Mouse (Mus musculus): ENCODE measurements at regions not wholly inside any gene's neighbourhood (a gene's known extent, or its start where the extent isn't known, plus 50 kb on each side); places are given as distances from the start of the nearest gene placed in this dataset.
A peak's percentile ranks its signal among the peaks of the same experiment; 100 is the strongest.

DNA sequence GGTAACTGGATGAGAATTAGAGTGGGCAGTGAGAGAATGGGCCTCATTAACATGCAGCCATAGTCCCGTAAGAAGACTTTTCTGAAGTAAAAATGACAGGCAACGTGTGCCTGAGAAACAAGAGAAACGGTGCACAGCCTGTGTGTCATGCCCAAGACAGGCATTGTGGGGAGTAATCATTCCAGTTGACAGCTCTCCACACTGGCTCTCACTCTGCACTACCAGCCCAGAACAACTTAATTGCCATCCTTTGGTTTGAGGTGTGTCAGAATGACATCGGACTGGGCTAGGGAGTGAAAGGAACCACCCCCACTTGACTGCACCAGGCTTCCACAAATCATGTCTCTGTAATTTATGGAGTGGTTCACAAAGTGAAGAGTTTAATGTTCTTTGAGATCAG is 1104.9 kb downstream of the Pcdh7 start:
- no peak for DNase-seq (ENCODE audit: low read depth)

DNA sequence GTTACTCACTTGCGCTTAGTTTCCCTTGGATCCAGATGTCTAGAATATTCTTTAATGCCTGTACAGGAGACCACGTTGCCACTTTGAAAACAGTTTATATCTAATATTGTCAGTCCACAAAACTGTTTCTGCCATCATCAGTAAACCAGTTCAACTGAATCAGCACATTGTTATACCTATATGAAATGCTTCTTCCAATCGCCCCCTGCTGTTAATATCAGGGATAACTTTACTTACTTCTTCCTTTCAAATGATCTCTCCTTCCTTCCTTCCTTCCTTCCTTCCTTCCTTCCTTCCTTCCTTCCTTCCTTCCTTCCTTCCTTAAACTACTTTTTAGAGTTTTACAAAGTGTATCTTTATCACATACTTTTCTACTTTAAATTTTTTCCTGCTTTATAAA is 1108.2 kb downstream of the Pcdh7 start:
- DNase-seq (ENCODE audit: low read depth), result peak; percentile 55

DNA sequence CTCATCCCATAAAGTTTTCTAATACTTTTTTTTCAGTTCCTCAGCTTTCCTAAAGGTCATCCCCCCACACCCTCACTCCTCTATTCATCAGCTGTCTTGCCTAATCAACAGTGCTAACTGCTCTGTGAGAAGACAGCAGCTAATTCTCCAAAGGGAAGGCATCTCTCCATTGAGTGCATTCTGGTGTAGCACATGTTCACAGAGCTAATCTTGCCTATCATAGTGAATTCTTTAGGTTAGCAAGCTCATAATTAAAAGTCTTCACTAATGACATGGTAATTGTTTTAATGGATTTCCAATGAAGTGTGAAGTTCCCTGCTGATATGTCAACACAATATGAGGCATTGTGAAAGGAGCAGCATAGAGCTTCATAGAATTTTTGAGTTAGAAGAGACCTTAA is 1129.2 kb downstream of the Pcdh7 start:
- no peak for DNase-seq (ENCODE audit: low read depth)

DNA sequence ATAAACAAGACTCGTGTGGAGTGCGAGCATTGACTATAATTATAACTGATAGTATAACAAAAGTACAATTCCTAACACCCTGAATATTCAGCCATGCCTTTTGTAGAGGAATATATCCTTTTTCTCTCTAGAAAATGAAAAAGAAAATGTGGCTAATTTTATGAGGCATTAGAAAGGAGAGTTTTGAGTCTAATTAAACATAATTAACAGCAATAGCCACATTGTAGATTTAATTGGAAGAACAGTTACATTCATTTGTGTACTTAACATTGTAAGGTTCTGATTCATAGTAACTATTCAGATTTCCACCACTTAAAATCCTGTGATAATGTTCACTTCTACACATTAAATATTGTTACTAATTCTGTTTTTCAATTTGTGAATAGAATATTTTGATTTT is 1140.2 kb downstream of the Pcdh7 start:
- DNase-seq (ENCODE audit: low read depth), result no peak

DNA sequence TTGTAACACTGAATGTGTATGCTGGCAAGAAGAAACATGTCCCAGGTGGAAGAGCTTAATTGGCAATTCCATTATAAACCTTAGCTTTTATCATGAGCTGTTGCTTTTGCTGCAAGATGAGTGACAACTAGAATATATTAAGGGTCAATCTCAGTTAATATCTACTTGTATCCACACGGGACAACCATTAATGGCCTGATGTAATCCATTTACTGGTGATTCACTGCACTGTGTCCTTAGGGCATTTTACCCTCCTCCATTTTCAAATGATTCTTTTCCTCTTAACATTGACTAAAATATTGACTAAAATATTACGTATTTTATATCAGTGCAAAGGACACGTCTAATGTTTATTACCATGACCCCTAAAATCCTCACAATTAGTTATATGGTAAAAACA is 1175.7 kb downstream of the Pcdh7 start:
- no peak for DNase-seq (ENCODE audit: low read depth)

DNA sequence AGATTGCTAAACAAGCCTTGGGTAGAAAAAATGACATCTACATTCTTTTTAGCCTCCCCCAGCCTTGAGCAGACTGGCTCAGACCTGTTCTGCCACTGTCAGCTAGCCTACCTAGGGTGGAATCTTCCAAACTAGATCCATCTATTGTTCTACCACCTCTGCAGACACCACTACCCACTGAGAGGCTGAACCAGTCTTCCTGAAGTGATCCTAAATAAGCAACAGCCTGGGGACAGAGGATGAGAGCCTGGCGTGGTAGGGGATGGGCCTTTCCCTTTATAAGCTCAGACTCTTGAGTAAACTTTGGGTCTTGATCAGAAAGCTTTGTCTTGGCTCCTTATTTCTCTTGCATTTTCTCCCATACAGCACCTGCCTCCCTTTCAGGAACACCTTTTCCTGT is 1223.7 kb downstream of the Pcdh7 start:
- no peak for DNase-seq (ENCODE audit: low read depth)

DNA sequence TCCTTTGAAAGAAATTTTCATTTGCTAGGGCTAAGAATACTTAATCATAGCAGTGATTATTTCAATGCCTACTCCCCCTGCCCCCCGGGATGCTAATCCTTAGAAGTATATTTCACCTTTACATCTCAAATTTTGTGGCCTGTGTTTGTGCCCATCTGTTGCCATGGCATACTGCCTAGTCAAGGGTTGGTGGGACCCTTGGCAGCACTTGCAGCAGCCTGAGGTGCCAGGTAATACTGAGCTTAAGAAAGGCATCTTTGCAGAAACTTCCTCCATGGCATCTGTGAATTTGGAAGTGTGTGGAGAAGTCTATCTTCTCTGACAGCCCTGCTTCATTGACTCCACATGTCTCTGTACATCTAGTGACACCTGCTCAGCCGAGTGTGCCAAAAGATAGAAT is 1257.5 kb downstream of the Pcdh7 start:
- DNase-seq (ENCODE audit: low read depth), result no peak

DNA sequence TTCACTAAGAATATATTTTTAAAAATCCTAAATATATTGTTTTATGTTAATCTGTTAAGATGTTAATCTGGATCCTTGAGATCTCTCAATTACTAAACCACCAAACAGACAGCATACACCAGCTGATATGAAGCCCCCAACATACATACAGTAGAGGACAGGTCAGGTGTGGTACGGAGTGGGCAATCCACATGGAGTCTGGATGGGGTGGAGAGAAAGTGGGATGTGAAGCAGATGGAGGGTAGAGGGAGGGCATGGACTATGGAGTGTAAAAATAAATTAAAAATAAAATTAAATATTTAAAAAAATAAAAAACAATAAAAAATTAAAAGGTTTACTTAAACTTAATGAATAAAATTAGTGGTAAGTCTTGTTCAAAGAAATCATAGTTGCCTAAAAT is 1270.0 kb downstream of the Pcdh7 start:
- no peak for DNase-seq (ENCODE audit: low read depth)
